Mouse (Mus musculus) bone marrow, adult 2 months (tissue): ENCODE data around the gene Rftn1.

ENCODE experiments used
- CTCF ChIP-seq: fragments of 200-500 bp; IDR thresholded peaks from 2 replicates; pipeline ENCODE4 v1.5.1; 2011; ENCODE audit warnings: low read length, control low read depth; ENCODE audit not compliant: control insufficient read depth, insufficient read depth
- POLR2A ChIP-seq: fragments of 200-500 bp; IDR thresholded peaks from 2 replicates; pipeline ENCODE4 v1.6.1; 2011; ENCODE audit warnings: low read depth, mild to moderate bottlenecking, control low read depth, low read length, borderline replicate concordance; ENCODE audit not compliant: control insufficient read depth

DNA sequence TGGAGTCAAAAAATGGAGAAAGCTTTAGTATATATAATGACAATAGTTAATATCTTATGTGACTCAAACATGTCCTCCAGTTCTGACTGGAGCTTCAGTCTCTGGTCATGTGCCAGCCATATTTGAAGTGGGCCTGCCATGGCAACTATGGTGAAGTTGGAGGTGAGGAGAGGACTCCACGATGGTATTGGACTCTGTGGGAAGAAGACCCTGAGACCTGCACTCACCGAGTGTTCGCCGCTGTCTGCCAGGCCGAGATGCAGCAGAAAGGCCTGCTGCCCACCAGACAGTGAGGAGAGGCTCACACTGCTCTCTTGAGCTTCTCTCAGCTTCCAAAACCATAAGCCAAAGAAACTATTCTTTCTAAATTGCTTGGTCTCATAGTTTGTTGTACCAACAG is 43.5 kb upstream of the Rftn1 start:
- no peak for TF ChIP-seq CTCF
- TF ChIP-seq POLR2A: no peak
